Mouse (Mus musculus) adrenal gland, adult (tissue): ENCODE measurements around the gene Grik4.

ENCODE experiments used
- DNase-seq, 2 experiments: peaks; one replicate each; pipeline ENCODE4 v3.0.0; 2022 to 2023; ENCODE audit warnings: low spot score in 1 of 2; ENCODE audit not compliant: inconsistent age in 2 of 2

Gene Grik4

DNA sequence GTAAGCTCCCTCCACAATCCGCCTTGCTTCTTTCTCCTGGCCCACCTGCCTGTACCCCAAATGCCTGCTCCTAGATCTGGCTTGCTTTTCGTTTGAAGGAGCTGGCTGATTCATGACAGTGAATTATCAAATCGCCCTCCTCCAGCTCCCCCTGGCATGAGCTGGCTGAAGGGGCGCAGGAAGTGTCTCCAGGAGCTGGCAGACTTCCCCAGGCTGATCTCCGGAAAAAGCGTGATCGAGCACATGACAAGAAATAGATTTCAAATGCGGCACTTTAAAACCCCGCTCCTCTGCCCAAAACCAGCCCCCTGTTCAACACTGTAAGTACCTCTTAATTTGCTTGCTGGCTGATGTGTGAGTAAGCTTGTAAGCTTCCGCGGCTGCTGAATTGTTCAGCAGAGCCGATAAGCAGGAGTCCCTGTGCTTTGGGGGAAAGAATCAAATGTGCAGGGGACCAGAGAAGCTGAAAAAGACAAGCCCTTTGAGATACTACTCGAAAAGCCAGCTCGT is 331.8 kb downstream of the Grik4 start:
- no peak for DNase-seq

DNA sequence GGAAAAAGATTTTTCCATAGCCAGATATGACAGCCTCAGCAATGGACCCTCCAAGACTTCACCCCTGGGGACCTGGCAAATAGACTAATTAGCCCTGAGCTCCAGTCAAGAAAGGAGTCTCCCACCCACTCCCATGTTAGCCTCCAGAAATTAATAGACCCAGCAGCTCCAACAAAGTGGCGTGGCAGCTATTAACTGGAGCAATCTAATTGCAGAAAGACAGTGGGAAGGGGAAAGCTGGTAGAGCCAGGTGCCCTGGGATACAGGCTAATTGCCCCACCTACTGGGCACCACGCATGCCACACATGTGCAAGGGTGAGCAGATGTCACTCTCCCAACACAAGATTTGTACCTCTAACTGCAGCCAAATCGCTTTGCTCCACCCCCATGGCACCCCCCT is 342.8 kb downstream of the Grik4 start:
- peak in 1 of 2 experiments; percentile 29 for DNase-seq

DNA sequence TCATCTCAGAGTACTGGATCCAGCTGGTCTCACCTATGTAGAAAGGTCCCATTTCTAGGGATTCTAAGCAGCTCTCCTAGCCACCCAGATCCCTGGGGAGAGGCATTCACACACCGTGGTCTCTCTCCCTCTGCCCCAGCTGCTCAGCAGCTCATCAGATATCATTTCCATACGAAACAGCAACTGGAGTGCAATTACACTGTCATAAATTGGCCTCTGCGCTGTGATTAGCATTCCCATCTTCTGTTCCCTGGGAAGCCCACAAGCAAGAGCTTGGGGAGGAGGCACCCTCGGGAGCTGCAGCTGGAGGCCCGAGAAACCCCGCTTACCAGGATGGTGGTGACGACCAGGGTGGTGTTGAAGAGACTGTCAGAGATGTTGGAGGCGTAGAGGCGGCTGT is 346.8 kb downstream of the Grik4 start:
- no peak for DNase-seq

DNA sequence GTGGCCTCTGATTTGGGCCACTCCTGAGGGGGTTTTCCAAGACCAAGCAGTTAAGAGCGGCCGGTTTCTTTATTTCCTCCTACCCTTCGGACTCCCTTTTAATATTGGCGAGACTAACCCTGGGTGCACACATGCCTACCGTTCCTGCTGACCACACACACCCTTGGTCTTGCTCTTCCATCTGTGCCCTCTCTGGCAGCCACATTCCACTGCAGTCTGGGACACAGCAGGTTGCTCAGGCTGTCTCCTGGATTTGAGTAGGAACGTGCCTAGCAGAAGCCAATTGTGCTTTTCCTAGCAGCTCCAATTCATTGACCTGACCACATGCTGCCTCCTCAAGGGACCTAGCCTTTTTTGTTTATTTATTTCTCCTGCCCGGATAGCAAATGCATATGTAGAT is 365.8 kb downstream of the Grik4 start:
- no peak for DNase-seq

DNA sequence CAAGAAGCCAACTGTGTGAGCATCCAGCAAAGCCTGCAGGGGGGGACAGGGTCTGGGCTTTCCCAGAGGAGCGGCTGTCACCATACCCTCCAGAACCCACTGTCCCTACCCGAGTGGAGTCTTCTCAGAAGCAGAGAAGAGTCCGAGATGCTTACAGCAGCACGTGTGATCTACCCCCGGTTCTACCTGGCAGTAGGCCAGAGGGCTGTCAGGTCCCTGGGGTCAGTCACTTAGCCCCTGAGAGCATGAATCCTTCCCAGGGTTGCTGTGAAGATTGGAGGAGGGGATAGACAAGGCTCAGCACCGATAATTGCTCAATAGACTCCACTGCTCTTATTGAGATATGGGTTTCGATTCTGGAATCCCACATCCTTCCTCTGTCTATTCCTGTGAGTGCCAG is 366.2 kb downstream of the Grik4 start:
- DNase-seq: no peak

DNA sequence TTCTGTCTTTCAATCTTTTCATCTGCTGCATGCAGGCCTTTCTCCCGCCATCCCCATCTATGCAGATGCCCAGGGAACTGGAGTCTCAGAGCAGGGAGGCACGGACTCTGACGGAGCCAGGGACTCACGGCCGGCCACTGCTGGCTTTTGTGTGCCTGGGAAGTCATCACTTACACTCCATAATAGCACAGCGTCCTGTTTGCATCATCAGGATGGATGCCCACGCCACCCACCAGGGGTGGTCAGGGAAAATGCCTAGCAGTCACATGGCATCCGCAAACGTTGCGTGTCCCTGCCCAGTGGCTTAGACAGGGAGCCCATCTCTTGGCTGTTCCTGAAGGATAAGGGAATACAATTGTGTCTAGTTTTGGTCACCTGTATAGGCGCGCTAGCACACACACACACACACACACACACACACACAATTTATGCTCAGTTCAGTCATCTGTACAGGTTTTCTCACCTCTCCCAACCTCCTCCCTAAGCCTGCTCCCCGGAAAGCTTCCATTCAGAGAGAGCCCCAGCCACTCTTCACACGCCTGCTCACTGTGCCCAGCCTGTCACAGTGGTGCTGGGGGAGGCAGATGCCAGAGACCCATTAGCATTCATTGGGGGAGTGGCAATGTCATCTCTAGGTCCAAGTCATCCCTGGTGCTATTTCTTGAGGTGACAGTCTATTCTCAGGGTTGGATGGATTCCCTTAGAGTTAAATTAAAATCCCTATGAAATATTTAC is 370.5 kb downstream of the Grik4 start:
- no peak for DNase-seq

DNA sequence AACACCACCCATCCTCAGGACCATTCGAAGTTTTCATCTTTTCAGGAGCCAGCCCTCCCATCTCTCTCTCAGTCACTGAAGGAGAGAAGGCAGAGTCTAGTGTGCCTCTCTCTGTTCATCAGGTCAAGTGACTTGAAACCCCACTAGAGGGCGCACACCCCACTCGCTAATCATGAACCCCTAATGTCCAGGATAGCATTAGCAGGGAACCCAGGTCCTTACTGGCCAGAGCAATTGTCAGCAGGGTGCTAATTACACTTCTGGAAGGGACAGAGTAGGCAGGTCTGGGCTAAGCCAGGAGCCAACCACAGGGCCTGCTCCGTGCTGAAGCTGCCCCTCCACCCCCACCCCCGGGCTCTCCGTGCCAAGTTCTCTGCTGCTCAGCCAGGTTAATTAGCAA is 371.1 kb downstream of the Grik4 start:
- peak; percentile 53 to 80 for DNase-seq

DNA sequence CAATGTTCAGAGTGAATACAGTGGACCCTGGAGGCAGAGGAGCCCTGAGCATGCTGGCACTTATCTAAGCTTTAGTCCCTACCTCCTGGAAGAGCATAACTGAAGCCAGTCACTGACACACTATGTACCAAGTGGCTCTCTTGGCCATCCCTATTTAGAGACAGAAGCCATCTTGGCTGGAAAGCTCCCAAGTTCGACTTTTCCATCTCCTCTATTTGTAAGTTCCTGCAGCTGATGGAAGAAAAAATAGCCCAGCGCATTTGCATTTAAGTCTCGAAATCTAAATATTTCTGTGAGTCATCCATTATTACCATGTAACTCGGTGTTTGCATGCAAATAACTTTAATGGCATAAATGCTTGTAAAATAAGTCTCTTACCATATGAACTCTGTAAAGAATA is 378.4 kb downstream of the Grik4 start:
- DNase-seq: no peak

DNA sequence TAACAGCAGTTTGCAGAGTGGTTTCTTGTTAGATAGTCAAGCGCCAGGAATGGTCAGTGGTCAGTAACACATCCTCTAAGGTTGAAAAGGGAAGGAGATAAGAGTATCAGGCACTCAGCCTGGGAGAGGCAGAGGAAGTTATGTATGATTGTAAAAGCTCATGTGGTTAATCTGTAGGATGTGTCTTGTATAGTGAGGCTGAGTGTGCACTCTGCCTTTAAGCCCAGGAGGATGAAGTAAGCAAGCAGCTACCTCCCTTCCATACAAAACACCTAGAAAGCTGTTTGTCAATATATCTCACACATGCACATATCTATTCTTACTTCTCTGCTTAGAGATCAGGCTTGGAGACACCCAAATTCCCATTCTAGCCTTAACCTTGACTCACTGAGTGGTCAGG is 389.1 kb downstream of the Grik4 start:
- no peak for DNase-seq

DNA sequence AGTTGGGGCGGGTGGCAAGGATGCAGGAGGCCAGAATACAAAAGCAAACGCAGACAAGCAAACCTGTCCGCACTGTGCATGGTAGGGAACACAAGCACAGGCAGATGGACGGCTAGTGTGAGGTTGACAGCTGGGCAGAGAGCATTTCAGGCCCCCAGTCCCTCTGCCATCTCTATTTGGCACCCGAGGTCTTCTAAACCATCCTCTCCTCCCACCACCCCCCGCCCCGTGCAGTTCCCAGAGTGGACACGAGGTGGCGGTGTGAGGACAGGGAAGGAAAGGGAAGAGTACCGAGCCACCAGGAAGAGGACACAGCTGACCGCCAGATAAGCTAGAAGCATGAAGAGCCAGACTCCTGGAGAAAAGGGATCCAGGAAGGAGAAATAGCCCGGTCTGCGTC is 394.2 kb downstream of the Grik4 start:
- DNase-seq: peak; percentile 54 to 85

DNA sequence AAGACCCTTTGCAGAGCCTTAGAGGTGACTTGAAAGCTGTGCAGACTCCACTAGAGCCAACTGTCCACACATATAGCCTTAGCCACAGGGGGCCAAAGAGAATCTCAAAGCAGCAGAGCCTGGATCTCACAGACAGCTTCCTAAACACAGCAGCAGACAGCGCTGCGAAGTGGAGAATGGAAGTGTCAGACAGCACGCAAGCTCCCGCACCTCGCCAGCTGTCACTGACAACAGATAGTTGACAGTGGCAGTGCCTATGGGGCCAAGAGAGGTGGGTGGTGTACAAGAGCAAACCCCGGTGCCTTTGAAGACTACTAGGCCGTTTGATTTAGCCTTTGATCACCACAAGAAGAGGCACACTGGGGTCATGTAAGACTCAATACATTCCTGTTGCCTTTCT is 395.3 kb downstream of the Grik4 start:
- no peak for DNase-seq

DNA sequence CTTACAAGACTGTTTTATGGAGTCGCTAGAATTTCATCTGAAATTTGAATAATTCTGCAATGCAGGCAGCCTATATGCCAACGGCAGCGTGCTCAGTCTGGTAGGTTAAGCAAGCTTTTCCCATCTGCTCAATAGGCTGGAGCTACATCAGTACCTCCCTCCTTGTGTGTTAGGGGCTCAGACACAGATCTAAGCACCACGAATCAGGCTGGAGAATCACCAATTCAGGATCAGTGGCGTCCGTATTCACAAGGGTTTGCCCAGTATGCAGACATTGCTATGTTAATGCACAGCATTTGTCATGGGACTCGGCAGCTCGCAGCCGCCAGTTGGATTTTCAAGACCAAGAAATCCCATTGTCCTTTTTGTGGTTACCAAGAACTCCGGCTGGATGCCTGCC is 399.8 kb downstream of the Grik4 start:
- DNase-seq: no peak

DNA sequence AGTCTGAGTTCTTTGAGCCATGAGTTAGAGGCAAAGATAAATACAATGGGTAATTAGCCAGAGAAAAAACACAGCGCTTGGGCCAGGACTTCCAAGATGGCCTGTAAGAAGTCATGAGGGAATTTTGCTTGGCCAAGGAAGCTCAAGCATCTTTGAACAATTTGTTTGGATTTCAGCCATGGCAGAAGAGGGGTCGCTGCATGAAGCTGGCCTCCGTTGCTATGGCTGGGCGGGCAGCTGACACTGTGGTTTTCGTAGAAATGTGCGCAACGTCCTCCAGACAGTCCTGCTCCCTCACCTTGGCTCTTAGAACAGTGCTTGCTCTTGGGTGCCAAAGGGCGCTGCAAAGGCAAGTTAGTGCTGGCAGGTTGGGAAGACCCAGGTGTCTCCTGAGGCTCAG is 410.8 kb downstream of the Grik4 start:
- DNase-seq: no peak

DNA sequence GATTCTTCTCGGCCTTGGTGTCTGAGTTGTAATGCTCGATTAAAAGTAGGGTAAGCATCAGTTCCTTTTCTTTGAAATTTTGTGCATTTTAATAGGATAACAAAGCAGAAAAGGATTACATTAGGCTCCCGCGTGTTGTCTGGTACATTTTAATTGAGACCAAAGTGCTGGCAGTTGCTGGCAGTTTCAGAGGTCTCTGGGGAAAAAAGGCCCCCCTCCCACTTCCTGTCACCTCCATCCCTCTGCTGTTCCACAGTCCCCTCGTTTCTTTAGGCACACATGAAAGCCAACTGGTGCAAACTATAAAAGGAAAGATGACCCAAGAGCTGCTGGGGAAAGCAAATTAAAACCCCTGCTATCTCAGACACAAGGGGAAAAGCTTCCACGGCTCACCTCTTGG is 411.3 kb downstream of the Grik4 start:
- no peak for DNase-seq

DNA sequence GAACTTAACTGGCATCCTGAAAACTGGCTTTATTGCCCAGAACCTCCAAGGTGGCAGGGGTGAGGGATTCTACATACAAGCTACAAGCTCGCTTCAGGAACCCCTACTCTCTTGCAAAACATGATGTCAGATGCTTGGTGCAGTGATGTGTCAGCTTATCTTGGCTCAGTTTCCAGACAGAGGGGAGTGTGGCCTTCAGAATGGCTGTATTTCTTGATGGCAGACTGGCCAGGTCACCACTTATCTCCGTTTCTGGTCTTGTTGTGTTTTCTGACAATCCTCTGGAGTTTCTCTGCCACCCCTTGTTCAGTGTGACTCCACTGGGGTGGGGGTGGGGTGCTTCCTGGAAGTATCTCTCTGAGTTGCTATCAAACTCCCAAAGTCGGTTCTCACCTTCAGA is 412.3 kb downstream of the Grik4 start:
- DNase-seq: peak; percentile 51 to 73

DNA sequence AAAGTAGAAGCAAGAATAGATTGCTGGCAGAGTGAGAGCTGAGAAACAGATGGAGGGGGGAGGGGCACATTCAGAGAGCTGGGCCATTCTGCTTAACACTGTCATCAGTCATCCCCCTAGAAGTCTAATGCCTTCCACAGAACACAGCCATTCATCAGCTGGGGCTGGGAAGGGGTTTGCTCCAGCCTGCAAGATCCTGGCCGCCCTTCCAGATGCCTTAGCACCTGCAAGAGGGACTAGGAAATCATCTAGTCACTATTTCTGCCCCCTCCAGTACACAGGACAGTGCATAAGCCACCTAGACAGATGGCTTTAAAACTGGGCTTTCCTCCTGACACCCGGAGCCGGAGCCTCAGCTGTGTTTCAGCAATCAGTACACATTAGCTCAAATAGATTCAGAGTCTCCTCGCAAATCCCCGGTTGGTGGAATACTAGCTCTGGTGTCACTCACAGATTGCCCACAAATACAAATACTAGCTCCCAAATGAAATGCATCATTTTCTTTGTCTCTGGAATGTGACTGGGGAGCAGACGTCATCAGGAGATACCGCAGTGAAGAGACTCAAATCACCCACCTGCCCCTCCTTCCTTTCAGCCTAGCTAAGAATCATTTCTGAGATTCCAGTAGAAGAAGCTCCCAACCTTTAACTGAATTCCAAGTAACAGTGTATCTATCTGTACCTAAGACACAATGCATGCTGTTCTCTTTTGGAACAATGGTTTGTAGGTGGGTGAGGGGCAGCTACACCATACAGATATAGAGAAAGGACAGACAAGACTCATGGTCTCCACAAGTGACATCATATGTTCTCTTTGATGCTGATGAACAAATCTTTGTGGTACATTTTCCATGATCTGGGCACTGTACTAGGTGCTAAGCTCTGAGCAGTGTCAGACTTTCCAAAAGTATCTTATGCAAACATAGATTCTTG is 413.8 kb downstream of the Grik4 start:
- DNase-seq: no peak

DNA sequence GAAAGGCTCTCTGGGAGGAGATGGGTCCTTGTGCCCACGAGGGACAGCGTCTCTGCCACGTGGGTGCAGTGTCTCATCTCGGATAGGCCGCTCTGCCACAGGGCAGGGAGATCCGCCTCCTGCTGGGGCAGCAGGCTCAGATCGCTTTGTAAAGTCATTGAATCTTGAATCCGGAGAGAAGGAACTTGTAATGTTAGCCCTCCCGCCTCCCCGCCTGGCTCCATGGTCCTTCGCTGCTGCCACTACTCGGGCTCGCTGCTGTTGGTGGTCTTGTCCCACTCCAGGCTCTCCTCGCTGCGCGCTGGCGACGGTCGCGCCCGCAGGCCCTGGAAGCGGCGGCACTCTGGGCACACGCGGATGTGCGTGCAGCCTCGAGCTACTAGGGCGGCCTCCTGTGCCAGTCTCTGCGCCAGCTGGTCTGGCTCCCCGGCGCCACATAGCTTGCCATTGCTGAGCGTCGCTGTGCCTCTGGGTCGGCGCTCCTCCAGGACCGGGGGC is 423.7 kb downstream of the Grik4 start:
- peak; percentile 66 to 83 for DNase-seq

DNA sequence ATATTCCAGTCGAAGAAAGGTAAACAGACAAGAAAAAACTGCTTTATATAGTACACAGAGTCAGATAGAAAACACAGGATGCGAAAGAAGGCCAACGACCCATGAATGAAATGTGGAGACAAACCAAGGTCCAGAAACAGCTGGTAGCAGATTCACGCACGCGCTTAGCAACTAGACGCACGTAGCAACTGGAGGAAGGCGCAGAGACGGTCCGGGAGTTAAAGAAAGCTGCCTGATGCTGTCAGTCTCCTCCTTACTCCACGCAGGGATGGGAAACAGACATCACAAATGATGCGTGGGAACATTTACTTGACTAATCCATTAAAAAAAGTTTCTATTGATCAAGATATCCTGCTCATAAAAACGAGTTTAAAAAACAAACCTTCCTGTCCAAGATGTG is 426.1 kb downstream of the Grik4 start:
- DNase-seq: no peak

DNA sequence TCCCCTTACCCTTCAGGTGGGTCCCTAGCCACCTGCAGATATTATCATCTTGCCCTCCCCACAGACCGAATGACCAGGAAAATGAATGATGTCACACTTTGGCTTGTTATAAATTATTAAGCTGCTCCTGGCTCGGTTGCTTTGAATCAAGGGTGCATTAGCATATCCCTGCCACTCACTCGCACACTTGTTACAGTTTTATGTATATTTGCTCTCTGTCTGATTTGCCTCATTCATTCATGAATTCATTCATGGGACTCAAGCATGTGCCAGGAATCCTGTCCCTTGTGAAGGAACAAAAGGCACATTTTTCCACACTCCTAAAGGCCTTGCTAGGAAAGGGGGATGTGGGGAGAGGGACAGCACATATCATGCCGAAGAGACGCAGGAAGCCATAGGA is 431.1 kb downstream of the Grik4 start:
- no peak for DNase-seq

DNA sequence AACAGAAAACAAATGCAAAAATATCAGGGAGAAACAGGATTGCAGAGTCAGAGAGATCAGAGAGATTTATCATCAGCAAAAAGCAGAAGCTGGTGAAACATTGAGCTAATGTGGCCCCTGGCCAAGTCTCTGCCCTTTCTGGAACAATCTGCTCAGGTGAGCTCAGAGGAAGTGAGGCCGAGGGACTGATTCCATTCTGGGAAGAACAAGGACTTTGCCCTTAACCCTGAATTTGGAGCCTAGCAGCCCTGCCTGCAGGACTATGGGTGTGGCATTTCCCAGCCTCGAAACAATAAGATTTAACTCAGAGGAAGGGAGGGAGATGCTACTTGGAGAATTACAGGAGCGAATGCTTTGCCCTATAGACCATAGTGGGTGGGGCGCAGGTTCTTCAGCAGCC is 432.0 kb downstream of the Grik4 start:
- DNase-seq: peak; percentile 33 to 35

DNA sequence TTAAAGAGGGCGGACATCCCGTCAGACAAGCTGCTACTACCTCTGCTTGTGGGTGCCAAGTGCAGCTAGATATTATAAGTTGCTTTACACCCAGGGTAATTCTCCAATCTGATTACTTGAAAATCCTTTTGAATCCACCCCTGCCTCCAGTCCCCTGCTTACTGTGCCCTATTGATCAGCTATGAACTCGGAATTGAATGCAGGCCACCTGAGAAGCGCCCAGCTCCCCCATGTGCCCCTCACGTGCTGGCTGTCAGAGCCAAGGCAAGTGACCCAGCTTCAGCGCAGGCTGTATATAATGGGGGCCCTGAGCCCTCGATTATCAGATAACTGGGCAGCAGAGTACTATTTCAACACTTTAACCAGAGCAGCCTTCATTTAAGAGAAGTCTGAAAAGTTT is 436.1 kb downstream of the Grik4 start:
- no peak for DNase-seq

DNA sequence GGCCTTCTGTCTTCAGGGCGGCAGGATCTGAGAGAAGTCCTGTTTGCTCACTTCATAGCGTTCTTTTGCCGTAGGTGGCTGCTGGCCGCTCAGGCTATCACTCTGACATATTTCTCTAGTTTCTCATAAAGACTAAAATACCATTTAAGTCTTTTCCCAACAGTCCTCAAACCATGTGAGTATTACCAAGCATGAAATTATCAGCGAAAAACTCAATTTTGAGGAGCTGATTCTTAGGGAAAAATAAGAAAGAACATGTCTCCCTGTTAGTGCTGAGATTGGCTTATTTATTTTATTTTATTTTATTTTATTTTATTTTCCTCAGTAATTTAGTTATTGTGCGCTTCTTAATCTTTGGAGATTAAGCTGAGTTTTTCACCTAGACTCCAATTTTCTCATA is 436.6 kb downstream of the Grik4 start, which contains the start of gene Tbcel:
Gene Tbcel, minus strand, starts transcription at position 101 of the 400 bp plus-strand sequence.
- no peak for DNase-seq
